Mouse (Mus musculus) bone marrow macrophage, adult 2 months (primary cell): ENCODE measurements around the gene Ctcf.

Experiments
- CTCF ChIP-seq: IDR thresholded peaks from 2 replicates; pipeline ENCODE4 v1.5.1; 2012; ENCODE audit warnings: low read depth, mild to moderate bottlenecking, low read length, moderate library complexity
- POLR2A ChIP-seq: IDR thresholded peaks from 2 replicates; pipeline ENCODE4 v1.6.1; 2012; ENCODE audit warnings: mild to moderate bottlenecking, low read depth, low read length, borderline replicate concordance

GRCm38 (mm10) chr8:105712286-105712685 is 75.9 kb downstream of the Ctcf start:
- TF ChIP-seq CTCF: no peak
- TF ChIP-seq POLR2A: no peak
